Mouse (Mus musculus) liver, embryonic 14.5 days (tissue): ENCODE results near the gene Gtf2h4.
A peak's percentile ranks its signal among the peaks of the same experiment; 100 is the strongest.

ENCODE experiments used
- CTCF ChIP-seq: IDR thresholded peaks from 2 replicates; pipeline ENCODE4 v1.5.1; 2016; ENCODE audit warnings: antibody characterized with exemption, low read depth, control low read depth
- EP300 ChIP-seq: IDR thresholded peaks from 2 replicates; pipeline ENCODE4 v1.6.1; 2016; ENCODE audit warnings: antibody characterized with exemption, low read depth

- TF ChIP-seq EP300 (no peak), CTCF (peak; percentile 63)
These were observed 21.8 kb upstream of the Gtf2h4 start for GRCm38 (mm10) chr17:35695289-35695688.
